Mouse (Mus musculus) midbrain, embryonic 16.5 days (tissue): ENCODE results near the gene Rap1gds1. TPM values are rescaled to one million over a fixed set of nuclear protein-coding genes. Genes with fewer than 3 reads are reported as not detected.

Source experiments
- polyA plus RNA-seq: library from polyadenylated mRNA; unstranded; fragments of >200 nt; fragmentation: Nextera tagmentation; extraction: Ambion mirVana; gene quantifications from 2 replicates; pipeline ENCODE4 v1.2.1, GENCODE M21; 2015

Gene Rap1gds1
- polyA plus RNA-seq, 1 experiment from 2014 or later: 82.9 TPM

Other genes with a start within 250 kb of the Rap1gds1 start
- gene Stpg2, start 130.5 kb upstream of the Rap1gds1 start, polyA plus RNA-seq: 0.09 TPM in 1 of 2 replicates, not detected in the other